Mouse (Mus musculus): Measurements from ENCODE around the gene Ndufv2. TPM values are rescaled to one million over a fixed set of nuclear protein-coding genes. Genes with fewer than 3 reads are reported as not detected.

The Ndufv2 gene
- polyA plus RNA-seq, 1 experiment from 2014 or later: 314 TPM

- ATAC-seq (ENCODE audit: low FRiP score, low read depth): no peak
- WGBS: 73% methylated on average over 4 of the region's 4 CpGs
- Histone ChIP-seq H3K4me2 (replicated peaks) (no peak overlapping the region), H3K27me3 (no peaks in the 10 kb centered on the region), H3K9ac (no peak overlapping the region), H3K9me3 (no peaks in the 10 kb centered on the region), H3K4me3 (no peak overlapping the region), H3K36me3 (no peaks in the 10 kb centered on the region), H3K27ac (no peak overlapping the region), H3K4me1 (peaks cover 20% of the 10 kb centered on the region)
Measured at GRCm38 (mm10) chr17:66108198-66108597, 6.8 kb upstream of the Ndufv2 start.

GRCm38 (mm10) chr17:66107466-66107865, 6.1 kb upstream of the Ndufv2 start:
- Histone ChIP-seq H3K27ac (no peak overlapping the region), H3K9me3 (no peaks in the 10 kb centered on the region), H3K36me3 (no peaks in the 10 kb centered on the region), H3K27me3 (no peaks in the 10 kb centered on the region), H3K4me1 (peaks cover 15% of the 10 kb centered on the region), H3K9ac (0 out of 2 replicates have a peak overlapping the region, but pooled peaks have one; percentile 25), H3K4me2 (replicated peaks) (no peak overlapping the region), H3K4me3 (no peak overlapping the region)
- 65% methylated on average over 8 of the region's 8 CpGs for WGBS
- ATAC-seq (ENCODE audit: low FRiP score, low read depth): no peak

DNA sequence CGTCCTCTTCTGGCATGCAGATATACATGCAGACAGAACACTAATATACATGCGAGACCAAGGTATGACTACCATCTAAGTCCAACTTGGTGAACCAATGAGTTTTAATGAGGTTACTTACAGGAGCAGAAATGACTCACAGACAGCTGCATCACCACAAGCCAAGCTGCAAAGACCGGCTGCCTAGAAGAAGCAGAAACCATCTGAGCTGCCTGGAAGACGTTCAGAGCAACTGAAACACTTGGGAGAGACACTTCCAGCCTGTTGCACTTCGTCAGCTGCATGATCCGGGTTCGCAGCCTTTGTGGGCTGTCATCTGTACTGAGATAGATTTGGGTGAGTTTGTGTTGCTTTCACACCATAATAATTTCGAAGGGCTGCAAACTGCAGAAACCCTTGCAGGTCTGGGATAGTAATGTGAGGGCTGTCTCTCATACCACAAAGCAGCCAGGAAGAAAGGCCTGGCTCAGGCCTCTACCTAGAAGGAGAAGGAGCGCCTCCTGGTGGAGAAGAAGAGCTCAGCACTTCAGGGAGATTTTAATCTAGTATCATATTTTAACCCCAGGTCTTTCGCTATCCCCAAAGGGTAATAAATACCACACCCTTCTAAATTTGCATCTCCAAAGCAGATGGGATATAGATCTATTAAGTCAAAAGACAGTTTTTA, 5.4 kb upstream of the Ndufv2 start:
- ATAC-seq (ENCODE audit: low FRiP score, low read depth): no peak
- Histone ChIP-seq H3K4me2 (replicated peaks) (no peak overlapping the region), H3K9me3 (no peaks in the 10 kb centered on the region), H3K9ac (no peak overlapping the region), H3K4me1 (peaks cover 9% of the 10 kb centered on the region; the same call in 1 of the 2 replicates), H3K4me3 (no peak overlapping the region), H3K27ac (no peak overlapping the region), H3K27me3 (no peaks in the 10 kb centered on the region), H3K36me3 (no peaks in the 10 kb centered on the region)
- WGBS: 55% methylated on average over 10 of the region's 10 CpGs

DNA sequence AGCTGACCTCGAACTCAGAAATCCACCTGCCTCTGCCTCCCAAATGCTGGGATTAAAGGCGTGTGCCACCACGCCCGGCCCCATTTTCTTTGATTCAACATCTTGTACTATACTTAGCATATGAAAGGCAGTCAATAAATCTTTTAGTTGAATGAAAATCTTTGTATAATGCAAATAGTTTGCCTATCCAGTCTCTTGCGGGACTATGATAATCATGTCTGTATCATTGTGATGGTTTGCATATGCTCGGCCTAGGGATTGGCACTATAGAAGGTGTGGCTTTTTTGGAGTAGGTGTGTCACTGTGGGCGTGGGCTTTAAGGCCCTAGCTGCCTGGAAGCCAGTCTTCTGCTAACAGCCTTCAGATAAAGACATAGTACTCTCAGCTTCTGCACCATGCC, 2.7 kb upstream of the Ndufv2 start:
- Histone ChIP-seq H3K9ac (no peak overlapping the region), H3K27ac (no peak overlapping the region), H3K36me3 (no peaks in the 10 kb centered on the region), H3K27me3 (no peaks in the 10 kb centered on the region), H3K4me1 (peaks cover 14% of the 10 kb centered on the region), H3K4me2 (replicated peaks) (no peak overlapping the region), H3K9me3 (no peaks in the 10 kb centered on the region), H3K4me3 (no peak overlapping the region)
- WGBS: 86% methylated on average over 7 of the region's 7 CpGs
- ATAC-seq (ENCODE audit: low FRiP score, low read depth): no peak

DNA sequence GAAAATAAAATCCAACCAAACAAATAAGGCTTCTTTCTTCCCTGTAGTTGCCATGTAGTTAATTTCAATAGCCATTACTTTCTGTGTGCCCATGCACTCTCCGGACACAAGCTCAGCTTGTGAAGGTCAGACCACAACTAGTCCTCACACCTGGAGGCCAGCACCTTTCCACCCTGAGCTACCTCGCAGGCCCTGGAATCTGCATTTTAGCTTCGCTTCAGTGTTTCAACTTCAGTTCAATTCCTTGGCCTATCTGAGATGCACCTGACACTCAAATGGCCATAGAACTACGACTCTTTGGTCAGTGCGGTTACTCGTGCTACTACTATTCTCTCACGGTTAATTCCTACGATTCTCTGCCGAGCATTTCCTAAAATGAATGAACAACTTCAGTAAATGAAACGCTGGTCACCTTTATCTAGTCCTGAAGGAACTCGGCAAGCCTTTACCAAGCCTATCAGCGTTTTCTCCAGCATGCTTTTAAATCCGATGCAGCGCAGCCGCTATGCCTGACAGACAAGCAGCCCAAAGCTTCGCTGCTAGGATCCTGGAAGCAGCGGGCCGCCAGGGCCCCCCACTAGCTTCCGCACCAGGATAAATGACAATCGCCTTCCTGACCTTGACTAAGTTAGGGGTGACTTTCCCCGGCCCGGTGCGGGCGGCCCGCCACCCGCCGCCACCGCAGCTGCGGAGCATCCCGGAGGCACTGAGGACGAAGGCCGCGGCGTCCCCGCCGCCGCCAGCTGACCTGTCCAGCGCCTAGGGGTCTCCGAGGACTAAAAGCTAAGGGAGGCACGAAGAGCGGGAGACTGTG, 586 bp downstream of the Ndufv2 start:
- 0 out of 2 replicates have a peak, but pooled peaks cover 2% of the 10 kb centered on the region for H3K36me3 ChIP-seq
- WGBS: 2% methylated on average over 41 of the region's 41 CpGs
- no peaks in the 10 kb centered on the region for H3K27me3 ChIP-seq
- peak overlapping the region; percentile 97 for H3K4me3 ChIP-seq
- H3K9me3 ChIP-seq: no peaks in the 10 kb centered on the region
- peak overlapping the region; percentile 98 for H3K9ac ChIP-seq
- peak; percentile 58; the same call in 1 of the 2 replicates for ATAC-seq (ENCODE audit: low FRiP score, low read depth)
- H3K27ac ChIP-seq: peak overlapping the region; percentile 88
- H3K4me1 ChIP-seq: peaks cover 14% of the 10 kb centered on the region
- peak overlapping the region; percentile 96 for H3K4me2 ChIP-seq (replicated peaks)

GRCm38 (mm10) chr17:66092664-66093063, 8.7 kb downstream of the Ndufv2 start:
- ATAC-seq (ENCODE audit: low FRiP score, low read depth): no peak
- H3K27ac ChIP-seq: no peak overlapping the region

GRCm38 (mm10) chr17:66092065-66092464, 9.3 kb downstream of the Ndufv2 start:
- Histone ChIP-seq H3K4me2 (replicated peaks) (no peak overlapping the region), H3K9ac (no peak overlapping the region), H3K27ac (no peak overlapping the region), H3K4me3 (no peak overlapping the region), H3K27me3 (no peaks in the 10 kb centered on the region), H3K36me3 (peaks cover 33% of the 10 kb centered on the region), H3K4me1 (no peaks in the 10 kb centered on the region), H3K9me3 (no peaks in the 10 kb centered on the region)
- 88% methylated on average over 2 of the region's 2 CpGs for WGBS
- ATAC-seq (ENCODE audit: low FRiP score, low read depth): no peak

More at GRCm38 (mm10) chr17:66092664-66093063, 8.7 kb downstream of the Ndufv2 start:
- Histone ChIP-seq H3K4me1 (no peaks in the 10 kb centered on the region), H3K9me3 (no peaks in the 10 kb centered on the region), H3K36me3 (peaks cover 29% of the 10 kb centered on the region), H3K9ac (no peak overlapping the region), H3K4me2 (replicated peaks) (no peak overlapping the region), H3K27me3 (no peaks in the 10 kb centered on the region), H3K4me3 (no peak overlapping the region)
- 86% methylated on average over 3 of the region's 3 CpGs for WGBS

- Histone ChIP-seq H3K27ac (no peak overlapping the region), H3K9me3 (no peaks in the 10 kb centered on the region), H3K27me3 (no peaks in the 10 kb centered on the region), H3K36me3 (peaks cover 39% of the 10 kb centered on the region), H3K4me1 (no peaks in the 10 kb centered on the region), H3K9ac (no peak overlapping the region), H3K4me2 (replicated peaks) (no peak overlapping the region), H3K4me3 (no peak overlapping the region)
- 86% methylated on average over 2 of the region's 2 CpGs for WGBS
- no peak for ATAC-seq (ENCODE audit: low FRiP score, low read depth)
Measured at GRCm38 (mm10) chr17:66091392-66091791, 10.0 kb downstream of the Ndufv2 start.

GRCm38 (mm10) chr17:66090251-66090650, 11.1 kb downstream of the Ndufv2 start:
- no peak overlapping the region for H3K4me2 ChIP-seq (replicated peaks)
- H3K9ac ChIP-seq: no peak overlapping the region
- peaks cover 50% of the 10 kb centered on the region for H3K36me3 ChIP-seq
- no peak for ATAC-seq (ENCODE audit: low FRiP score, low read depth)
- no peak overlapping the region for H3K27ac ChIP-seq
- H3K4me3 ChIP-seq: no peak overlapping the region
- no peaks in the 10 kb centered on the region for H3K27me3 ChIP-seq
- no peaks in the 10 kb centered on the region for H3K9me3 ChIP-seq
- no peaks in the 10 kb centered on the region for H3K4me1 ChIP-seq

GRCm38 (mm10) chr17:66085038-66085437, 16.3 kb downstream of the Ndufv2 start:
- Histone ChIP-seq H3K4me1 (no peaks in the 10 kb centered on the region), H3K27me3 (no peaks in the 10 kb centered on the region), H3K9me3 (no peaks in the 10 kb centered on the region), H3K4me3 (no peak overlapping the region), H3K36me3 (peaks cover 63% of the 10 kb centered on the region), H3K27ac (no peak overlapping the region), H3K9ac (no peak overlapping the region), H3K4me2 (replicated peaks) (no peak overlapping the region)
- no peak for ATAC-seq (ENCODE audit: low FRiP score, low read depth)
- whole genome bisulfite sequencing: 88% methylated on average over 1 of the region's 1 CpGs

DNA sequence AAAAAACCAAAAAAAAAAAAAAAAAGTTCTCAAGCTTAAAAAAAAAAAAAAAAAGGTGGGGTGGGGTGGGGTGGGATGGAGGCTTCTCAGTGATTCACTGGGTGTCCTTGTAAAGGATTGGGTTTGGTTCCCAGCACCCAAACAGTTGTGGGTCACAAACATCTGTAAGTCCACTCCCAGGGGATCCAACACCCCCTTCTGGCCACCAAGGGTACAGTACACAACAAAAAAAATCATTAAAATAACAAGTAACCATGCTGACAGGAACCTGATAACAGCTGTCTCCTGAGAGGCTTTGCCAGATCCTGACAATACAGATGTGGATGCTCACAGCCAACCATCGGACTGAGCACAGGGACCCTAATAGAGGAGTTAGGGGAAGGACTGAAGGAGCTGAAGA, 16.9 kb downstream of the Ndufv2 start:
- ATAC-seq (ENCODE audit: low FRiP score, low read depth): no peak
- Histone ChIP-seq H3K9ac (no peak overlapping the region), H3K27ac (no peak overlapping the region), H3K27me3 (no peaks in the 10 kb centered on the region), H3K9me3 (no peaks in the 10 kb centered on the region), H3K4me2 (replicated peaks) (no peak overlapping the region), H3K4me3 (no peak overlapping the region), H3K4me1 (no peaks in the 10 kb centered on the region), H3K36me3 (peaks cover 65% of the 10 kb centered on the region)
- WGBS: 88% methylated on average over 1 of the region's 1 CpGs

DNA sequence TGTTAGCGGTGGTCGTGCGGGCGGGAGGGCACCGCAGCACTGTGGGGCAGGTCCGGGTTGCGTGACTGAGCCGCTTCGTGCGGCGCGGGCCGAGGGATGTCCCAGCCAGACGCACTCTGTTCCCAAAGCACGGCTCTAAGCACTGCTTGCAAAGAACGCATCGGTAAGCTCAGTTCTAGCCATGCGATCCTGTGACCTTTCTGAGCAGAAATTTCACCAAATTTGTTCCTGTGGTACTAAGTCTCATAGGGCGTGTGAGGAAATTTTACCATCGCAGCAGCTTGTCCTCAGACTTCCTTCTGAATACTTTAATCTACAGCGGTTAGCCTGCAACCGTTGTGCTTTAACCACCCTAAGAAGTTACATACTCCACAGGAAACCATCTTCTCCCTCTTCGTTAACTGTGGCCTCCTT, 23.9 kb downstream of the Ndufv2 start:
- peak; percentile 72; the same call in 1 of the 2 replicates for ATAC-seq (ENCODE audit: low FRiP score, low read depth)
- Histone ChIP-seq H3K9me3 (no peaks in the 10 kb centered on the region), H3K4me2 (replicated peaks) (peak overlapping the region; percentile 77), H3K4me3 (peak overlapping the region; percentile 95), H3K9ac (peak overlapping the region; percentile 87), H3K27me3 (no peaks in the 10 kb centered on the region), H3K4me1 (peaks cover 21% of the 10 kb centered on the region), H3K36me3 (peaks cover 26% of the 10 kb centered on the region), H3K27ac (peak overlapping the region; percentile 86; the same call in 1 of the 2 replicates)
- under 1% methylated on average over 23 of the region's 23 CpGs for WGBS
